Mouse (Mus musculus) small intestine, adult 2 months (tissue): ENCODE results near the gene Dek.

Experiments
- CTCF ChIP-seq: fragments of 200-500 bp; IDR thresholded peaks from 2 replicates; pipeline ENCODE4 v1.5.1; 2012; ENCODE audit warnings: low read depth, mild to moderate bottlenecking, control low read depth, inconsistent platforms, low read length, moderate library complexity, mixed read lengths; ENCODE audit not compliant: insufficient replicate concordance, insufficient read length; ENCODE audit errors: extremely low read depth
- POLR2A ChIP-seq: fragments of 200-500 bp; IDR thresholded peaks from 2 replicates; pipeline ENCODE4 v1.6.1; 2012; ENCODE audit warnings: low read depth, mild to moderate bottlenecking, control low read depth, inconsistent platforms, low read length, moderate library complexity

GRCm38 (mm10) chr13:47104856-47105541, 1.0 kb downstream of the Dek start:
- TF ChIP-seq CTCF (no peak), POLR2A (no peak)
